In the genomic region with DNA sequence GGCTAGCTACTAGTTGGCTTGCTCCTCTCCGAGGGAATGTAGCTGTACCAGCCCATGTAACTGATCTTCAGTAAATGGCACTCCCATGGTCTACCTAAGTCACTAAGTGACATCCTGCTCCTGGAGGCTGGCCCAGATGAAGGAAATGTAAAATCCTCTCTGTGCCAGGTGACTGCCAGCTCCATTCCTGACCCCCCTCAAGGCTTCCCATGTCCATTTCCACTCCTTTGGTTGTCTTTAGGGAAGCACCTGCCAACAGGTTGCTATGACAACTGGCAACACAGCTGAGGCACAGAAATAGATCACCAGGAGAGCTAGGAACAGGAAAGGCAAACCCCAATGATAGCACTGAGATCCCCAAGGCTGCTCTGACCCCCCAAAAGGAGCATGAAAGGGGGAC, we compare ENCODE assay signal across 16 mouse cellular contexts.
A peak's percentile ranks its signal among the peaks of the same experiment; 100 is the strongest.
DNase-seq lines count a peak whose midpoint lies in the region; ATAC-seq and TF ChIP-seq lines count a peak whose summit lies in the region.
"Had no signal": no experiment of that assay in that cellular context is flagged by ENCODE, and none has a peak within 500 bp of the region (broad histone marks: within the 10 kb centered on the region; RNA-seq: fewer than 3 reads in every experiment).

No protein-coding gene starts in this region.

- no peak for ATAC-seq in stomach, postnatal 0 days (ENCODE audit: low FRiP score, low TSS enrichment)
- ATAC-seq: forebrain, embryonic 14.5 days had no signal

- no peaks in the 10 kb centered on the region for H3K36me3 ChIP-seq in stomach, postnatal 0 days (ENCODE audit: control insufficient read depth, insufficient read depth, low read length)
- H3K36me3 ChIP-seq: limb, embryonic 15.5 days had no signal

- peak overlapping the region; percentile 32; the same call in 1 of the 2 replicates for H3K27ac ChIP-seq in gastrocnemius, adult 2 months
- no peak overlapping the region for H3K27ac ChIP-seq in stomach, postnatal 0 days (replicated peaks)
- H3K27ac ChIP-seq: heart, adult 2 months; limb, embryonic 15.5 days; macrophage had no signal

- 70% methylated on average over 1 of the region's 1 CpGs for WGBS in stomach, postnatal 0 days

- H3K9me3 ChIP-seq in stomach, postnatal 0 days (ENCODE audit: control insufficient read depth, low read length) = no peaks in the 10 kb centered on the region
- H3K9me3 ChIP-seq: G1E; limb, embryonic 15.5 days had no signal

- TF ChIP-seq EP300 in stomach, postnatal 0 days (optimal IDR thresholded peaks at IDR 0.05) = no peak

- no peaks in the 10 kb centered on the region for H3K4me1 ChIP-seq in stomach, postnatal 0 days (replicated peaks; ENCODE audit: control insufficient read depth, insufficient read depth)

- no peak overlapping the region for H3K4me2 ChIP-seq in stomach, postnatal 0 days (replicated peaks; ENCODE audit: low read depth)
- H3K4me2 ChIP-seq: limb, embryonic 15.5 days had no signal

- intact Hi-C loops in gastrocnemius, adult 2 months (cut with DNase I) = loop anchor here (10.0 kb wide), 1 partner anchor 274 kb away; a partner anchor contains a TSS

- H3K4me3 ChIP-seq in gastrocnemius, adult 2 months = no peak overlapping the region
- no peak overlapping the region for H3K4me3 ChIP-seq in stomach, postnatal 0 days (ENCODE audit: low read depth, low read length)
- H3K4me3 ChIP-seq: heart, adult 2 months; limb, embryonic 15.5 days had no signal

- no peak for TF ChIP-seq CTCF in gastrocnemius, adult 2 months (IDR thresholded peaks at IDR 0.05)
- TF ChIP-seq CTCF in stomach, postnatal 0 days (IDR thresholded peaks at IDR 0.05; ENCODE audit: low read depth) = no peak

- H3K9ac ChIP-seq in stomach, postnatal 0 days (ENCODE audit: low read length) = no peak overlapping the region
- H3K9ac ChIP-seq: limb, embryonic 15.5 days had no signal

- H3K27me3 ChIP-seq in stomach, postnatal 0 days (ENCODE audit: control insufficient read depth, insufficient read depth, low read length) = no peaks in the 10 kb centered on the region
- H3K27me3 ChIP-seq: limb, embryonic 15.5 days had no signal

- peak; percentile 67 for DNase-seq in gastrocnemius, adult 2 months
- no peak for DNase-seq in gastrocnemius, postnatal 4 days (ENCODE audit: low spot score in 2 of 2)
- peak; percentile 9 for DNase-seq in NIH3T3 (ENCODE audit: low read depth)
- DNase-seq in cerebellum, adult 11-12 months = peak; percentile 68
- peak; percentile 20 to 57 for DNase-seq in gastrocnemius, adult 8-10 months (ENCODE audit: low spot score in 2 of 2)
- no peak for DNase-seq in ovary, postnatal 36 days (ENCODE audit: low spot score)
- no peak for DNase-seq in stomach, postnatal 0 days (ENCODE audit: low spot score)
- DNase-seq in thymus, postnatal 0 days (ENCODE audit: low spot score) = no peak
- DNase-seq: heart, adult 2 months; lung, adult 2 months; right cerebral cortex, postnatal 14 days; thymus, adult 2 months had no signal

Comparison
In these comparisons a context has a peak if more than half of its experiments do, and no peak if none do; other contexts are left out.
1. DNase-seq: peak in gastrocnemius, adult 2 months (single experiment), NIH3T3 (single experiment), cerebellum, adult 11-12 months (single experiment) and gastrocnemius, adult 8-10 months (2 of 2); none in gastrocnemius, postnatal 4 days (0 of 2), ovary, postnatal 36 days (single experiment), stomach, postnatal 0 days (single experiment) and thymus, postnatal 0 days (single experiment).